Mouse (Mus musculus): ENCODE data around the gene G6pc3. TPM values are rescaled to one million over a fixed set of nuclear protein-coding genes. Genes with fewer than 3 reads are reported as not detected.

The G6pc3 gene
- total and polyA plus RNA-seq, 3 experiments = 44.8 to 89.9 (median 50.6) TPM

DNA sequence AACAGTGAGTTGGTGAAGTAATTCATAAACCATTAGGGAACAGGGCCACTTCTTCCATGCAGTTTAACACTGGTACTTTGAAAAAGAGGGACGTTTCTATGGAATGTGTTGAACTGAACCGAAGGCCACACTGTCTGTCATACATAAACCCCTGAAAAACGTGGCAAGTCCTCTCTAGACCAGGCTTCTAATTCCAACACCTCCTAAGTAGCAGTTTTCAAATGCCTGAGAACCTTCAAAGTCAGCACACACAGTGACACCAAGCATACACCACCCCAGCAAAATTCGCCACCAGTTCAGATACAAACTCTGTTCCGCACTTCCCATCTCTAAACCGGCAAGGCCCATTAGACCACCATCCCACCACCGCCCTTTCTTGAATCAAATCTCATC lies 5.2 kb upstream of the G6pc3 start:
- Histone ChIP-seq H3K36me3 (ENCODE audit: control insufficient read depth, insufficient read depth, low read length) (peaks cover 15% of the 10 kb centered on the region), H3K79me2 (replicated peaks; ENCODE audit: control insufficient read depth, insufficient read depth, low read length) (peaks cover 7% of the 10 kb centered on the region), H3K27me3 (ENCODE audit: control insufficient read depth, insufficient read depth, low read length) (no peaks in the 10 kb centered on the region), H3K27ac (peak overlapping the region; percentile 93), H3K9ac (ENCODE audit: low read depth, low read length) (peak overlapping the region; percentile 99), H3K4me1 (ENCODE audit: control insufficient read depth, insufficient read depth, low read length) (no peaks in the 10 kb centered on the region; the same call in 1 of the 2 replicates), H3K4me3 (peak overlapping the region; percentile 85)
- 2% methylated on average over 7 of the region's 7 CpGs for WGBS
- TF ChIP-seq EP300 (IDR thresholded peaks at IDR 0.05; ENCODE audit: insufficient read depth, low read depth, low read length) (no peak), POLR2A (IDR thresholded peaks at IDR 0.05; ENCODE audit: insufficient read depth, low read depth, low read length) (no peak), CTCF (IDR thresholded peaks at IDR 0.05) (no peak)
- no peak for DNase-seq
- intact Hi-C loops (cut with DNase I) = loop anchor here (2.0 to 10.0 kb wide), 3 partner anchors 27 to 1739 kb away; partner anchors contain the start of genes Klhl10, Nt5c3b and Tmem101

DNA sequence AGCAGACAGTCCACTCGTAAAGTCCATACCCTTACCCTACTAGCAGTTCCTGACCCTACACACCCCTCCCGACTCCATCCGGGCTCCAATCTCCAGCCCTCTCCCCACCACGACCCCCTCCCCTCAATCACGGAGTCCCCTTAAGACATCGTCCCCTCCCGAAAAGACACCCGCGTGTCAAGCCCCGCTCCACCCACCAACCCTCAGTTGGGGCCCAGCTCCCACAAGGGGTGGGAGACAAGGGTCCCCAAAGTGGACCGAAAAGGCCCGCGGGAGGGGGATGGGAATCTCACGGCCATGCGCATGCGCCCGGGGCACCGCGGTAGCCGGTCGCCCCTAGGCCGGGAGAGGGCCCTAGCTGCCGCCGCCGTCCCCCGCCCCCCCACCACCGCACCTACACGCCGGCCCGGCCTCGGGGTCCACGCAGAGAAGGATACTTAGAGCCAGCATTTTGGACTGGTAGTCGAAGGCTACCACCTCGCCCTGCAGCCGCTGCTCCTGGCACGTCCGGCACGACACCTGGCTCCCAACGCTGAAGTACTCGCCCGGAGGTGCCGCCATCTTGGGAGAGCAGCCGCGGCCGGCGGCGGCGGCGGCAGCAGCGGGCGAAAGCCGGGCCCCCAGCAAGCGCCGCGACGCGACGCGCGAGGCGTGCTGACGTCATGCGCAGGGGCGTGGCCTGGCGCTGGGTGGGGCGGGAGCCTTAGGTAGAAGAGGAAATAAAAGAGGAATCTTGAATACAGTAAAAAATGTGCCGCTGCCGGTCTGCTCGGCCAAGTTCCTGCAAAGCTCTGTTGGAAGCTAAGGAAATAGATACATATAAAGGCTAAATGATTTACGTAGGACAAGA lies 4.5 kb upstream of the G6pc3 start, which contains the start of gene Lsm12:
Gene Lsm12, minus strand, starts transcription at position 651 of the 850 bp plus-strand sequence.
- Histone ChIP-seq H3K79me2 (replicated peaks; ENCODE audit: control insufficient read depth, insufficient read depth, low read length) (peaks cover 6% of the 10 kb centered on the region), H3K4me3 (peak within 1 kb of the TSS; percentile 85), H3K4me1 (ENCODE audit: control insufficient read depth, insufficient read depth, low read length) (no peaks in the 10 kb centered on the region; the same call in 1 of the 2 replicates), H3K27ac (peak within 1 kb of the TSS; percentile 93), H3K9ac (ENCODE audit: low read depth, low read length) (peak within 1 kb of the TSS; percentile 99), H3K27me3 (ENCODE audit: control insufficient read depth, insufficient read depth, low read length) (no peaks in the 10 kb centered on the region), H3K36me3 (ENCODE audit: control insufficient read depth, insufficient read depth, low read length) (peaks cover 12% of the 10 kb centered on the region)
- intact Hi-C loops (cut with DNase I) = loop anchor here (2.0 to 10.0 kb wide), 4 partner anchors 28 to 1740 kb away; partner anchors contain the start of genes BC030867, Klhl10, Nt5c3b and Tmem101
- WGBS = under 1% methylated on average over 70 of the region's 70 CpGs
- peak; percentile 96 to 99 for DNase-seq
- TF ChIP-seq POLR2A (IDR thresholded peaks at IDR 0.05; ENCODE audit: insufficient read depth, low read depth, low read length) (peak; percentile 79), CTCF (IDR thresholded peaks at IDR 0.05) (0 out of 2 replicates have a peak, but pooled peaks have one; percentile 5), EP300 (IDR thresholded peaks at IDR 0.05; ENCODE audit: insufficient read depth, low read depth, low read length) (no peak; the same call in 1 of the 2 replicates)

DNA sequence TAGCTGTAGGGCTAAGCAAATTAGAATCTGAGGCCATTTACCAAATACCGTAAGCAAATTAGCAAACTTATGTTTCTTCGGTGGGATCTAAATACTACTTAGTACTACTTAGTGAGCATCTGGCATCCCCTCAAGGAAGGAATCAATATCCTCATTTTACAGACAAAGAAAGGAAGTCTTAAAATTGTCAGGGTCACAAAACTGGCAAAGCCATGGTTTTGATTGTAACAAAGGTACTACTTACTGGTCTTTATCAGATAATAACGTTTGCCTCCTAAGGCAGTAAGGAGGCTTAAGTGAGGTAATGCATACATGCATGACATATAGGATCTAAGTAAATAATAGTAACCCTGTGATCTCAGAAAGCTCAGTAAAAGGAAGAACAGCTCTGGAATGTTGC lies 3.7 kb upstream of the G6pc3 start:
- no peak for DNase-seq
- no peaks in the 10 kb centered on the region; the same call in none of the 2 replicates for H3K4me1 ChIP-seq (ENCODE audit: control insufficient read depth, insufficient read depth, low read length)
- H3K79me2 ChIP-seq (replicated peaks; ENCODE audit: control insufficient read depth, insufficient read depth, low read length) = peaks cover 4% of the 10 kb centered on the region; the same call in 1 of the 2 replicates
- no peak overlapping the region for H3K9ac ChIP-seq (ENCODE audit: low read depth, low read length)
- peaks cover 6% of the 10 kb centered on the region for H3K36me3 ChIP-seq (ENCODE audit: control insufficient read depth, insufficient read depth, low read length)
- H3K27ac ChIP-seq = peak overlapping the region; percentile 93
- no peak for TF ChIP-seq POLR2A (IDR thresholded peaks at IDR 0.05; ENCODE audit: insufficient read depth, low read depth, low read length)
- TF ChIP-seq CTCF (IDR thresholded peaks at IDR 0.05) = no peak
- TF ChIP-seq EP300 (IDR thresholded peaks at IDR 0.05; ENCODE audit: insufficient read depth, low read depth, low read length) = no peak
- H3K27me3 ChIP-seq (ENCODE audit: control insufficient read depth, insufficient read depth, low read length) = no peaks in the 10 kb centered on the region
- intact Hi-C loops (cut with DNase I) = loop anchor here (2.0 to 10.0 kb wide), 4 partner anchors 29 to 1741 kb away; partner anchors contain the start of genes BC030867, Klhl10, Nt5c3b and Tmem101
- WGBS = 27% methylated on average over 3 of the region's 3 CpGs
- H3K4me3 ChIP-seq = peak overlapping the region; percentile 85

DNA sequence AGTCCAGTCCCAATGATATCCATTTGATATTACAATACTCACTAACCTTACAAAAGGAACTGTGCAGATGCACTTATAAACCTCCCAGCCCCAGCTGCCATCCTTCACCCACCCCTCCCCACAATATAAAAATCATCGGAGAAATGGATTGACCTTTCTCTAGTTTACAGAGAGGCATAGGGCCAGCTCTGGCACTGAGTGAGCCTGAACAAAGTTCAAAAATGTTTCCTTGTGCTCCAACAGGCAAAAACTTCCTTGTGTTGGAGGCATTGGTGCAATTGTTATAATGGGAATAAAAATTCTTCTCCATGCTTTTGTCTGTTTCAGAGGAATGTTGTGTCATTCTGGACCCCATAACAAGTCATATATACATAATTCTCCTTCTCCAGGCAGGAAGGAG lies 3.2 kb upstream of the G6pc3 start:
- no peak overlapping the region for H3K27ac ChIP-seq
- H3K27me3 ChIP-seq (ENCODE audit: control insufficient read depth, insufficient read depth, low read length) = no peaks in the 10 kb centered on the region
- DNase-seq = no peak
- H3K4me3 ChIP-seq = no peak overlapping the region
- H3K9ac ChIP-seq (ENCODE audit: low read depth, low read length) = no peak overlapping the region
- peaks cover under 1% of the 10 kb centered on the region; the same call in 1 of the 2 replicates for H3K36me3 ChIP-seq (ENCODE audit: control insufficient read depth, insufficient read depth, low read length)
- intact Hi-C loops (cut with DNase I) = loop anchor here (5.0 to 10.0 kb wide), 2 partner anchors 61 to 1741 kb away; partner anchors contain the start of genes BC030867, Klhl10 and Nt5c3b
- 47% methylated on average over 1 of the region's 1 CpGs for WGBS
- H3K4me1 ChIP-seq (ENCODE audit: control insufficient read depth, insufficient read depth, low read length) = no peaks in the 10 kb centered on the region; the same call in none of the 2 replicates
- 0 out of 2 replicates have a peak, but pooled peaks cover 3% of the 10 kb centered on the region for H3K79me2 ChIP-seq (replicated peaks; ENCODE audit: control insufficient read depth, insufficient read depth, low read length)
- TF ChIP-seq EP300 (IDR thresholded peaks at IDR 0.05; ENCODE audit: insufficient read depth, low read depth, low read length) (no peak), CTCF (IDR thresholded peaks at IDR 0.05) (no peak), POLR2A (IDR thresholded peaks at IDR 0.05; ENCODE audit: insufficient read depth, low read depth, low read length) (no peak)

DNA sequence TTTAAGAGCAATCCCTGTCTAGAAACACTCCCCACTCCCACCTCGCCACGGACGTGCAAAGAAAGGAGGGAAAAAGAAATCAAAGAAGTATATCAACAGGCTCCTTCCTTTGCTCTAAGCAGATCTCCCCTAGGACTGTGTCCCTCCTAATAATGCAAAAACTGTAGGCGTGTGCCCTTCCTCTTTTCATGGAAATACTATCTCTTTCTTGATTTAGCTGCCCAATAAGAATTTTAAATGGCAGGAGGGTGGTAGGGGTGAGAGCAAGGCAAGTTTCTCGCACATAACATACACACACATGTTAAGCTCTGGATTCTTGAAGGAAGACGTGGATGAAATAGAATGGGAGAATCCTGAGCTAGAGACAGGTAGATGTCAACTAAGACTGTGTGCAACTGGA lies 440 bp upstream of the G6pc3 start:
- peak overlapping the region; percentile 82 for H3K4me3 ChIP-seq
- H3K79me2 ChIP-seq (replicated peaks; ENCODE audit: control insufficient read depth, insufficient read depth, low read length) = 0 out of 2 replicates have a peak, but pooled peaks cover 3% of the 10 kb centered on the region
- H3K27ac ChIP-seq = peak overlapping the region; percentile 37
- H3K9ac ChIP-seq (ENCODE audit: low read depth, low read length) = peak overlapping the region; percentile 54; the same call in 1 of the 2 replicates
- intact Hi-C loops (cut with DNase I) = loop anchor here (5.0 to 10.0 kb wide), 2 partner anchors 58 to 1744 kb away; partner anchors contain the start of genes BC030867, Klhl10 and Nt5c3b
- no peaks in the 10 kb centered on the region for H3K36me3 ChIP-seq (ENCODE audit: control insufficient read depth, insufficient read depth, low read length)
- TF ChIP-seq POLR2A (IDR thresholded peaks at IDR 0.05; ENCODE audit: insufficient read depth, low read depth, low read length) = no peak
- TF ChIP-seq CTCF (IDR thresholded peaks at IDR 0.05) = no peak
- TF ChIP-seq EP300 (IDR thresholded peaks at IDR 0.05; ENCODE audit: insufficient read depth, low read depth, low read length) = no peak
- no peaks in the 10 kb centered on the region for H3K27me3 ChIP-seq (ENCODE audit: control insufficient read depth, insufficient read depth, low read length)
- no peak for DNase-seq
- H3K4me1 ChIP-seq (ENCODE audit: control insufficient read depth, insufficient read depth, low read length) = no peaks in the 10 kb centered on the region; the same call in none of the 2 replicates
- 54% methylated on average over 6 of the region's 6 CpGs for WGBS

All from heart, adult 2 months (tissue).